Comparison of ENCODE assay signal across 23 mouse cellular contexts in the genomic region with DNA sequence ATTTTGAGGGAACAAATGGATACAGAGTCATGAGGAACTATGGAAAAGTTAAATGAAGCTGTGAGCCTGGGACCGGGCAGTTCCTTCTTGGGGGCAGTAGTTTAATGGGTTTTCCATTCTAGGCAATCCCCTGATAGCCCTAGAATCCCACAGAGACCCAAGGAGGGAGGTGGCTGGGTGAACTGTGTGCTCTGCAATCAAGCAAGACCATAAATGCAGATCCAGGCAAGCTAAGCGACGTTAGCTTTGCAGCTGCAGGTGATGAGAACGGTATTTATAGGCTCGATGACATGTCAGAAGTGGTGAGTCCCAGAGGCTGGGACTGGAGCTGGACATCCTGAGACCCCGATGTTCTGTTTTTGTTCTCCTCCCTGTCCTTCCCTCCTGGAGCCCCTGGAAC.
A peak's percentile ranks its signal among the peaks of the same experiment; 100 is the strongest.
DNase-seq lines count a peak whose midpoint lies in the region; ATAC-seq and TF ChIP-seq lines count a peak whose summit lies in the region.
"Had no signal": no experiment of that assay in that cellular context is flagged by ENCODE, and none has a peak within 500 bp of the region (broad histone marks: within the 10 kb centered on the region; RNA-seq: fewer than 3 reads in every experiment).

No protein-coding gene starts in this region.

- H3K9me3 ChIP-seq in embryonic facial prominence, embryonic 13.5 days, result no peaks in the 10 kb centered on the region
- no peaks in the 10 kb centered on the region for H3K9me3 ChIP-seq in embryonic facial prominence, embryonic 10.5 days
- H3K9me3 ChIP-seq in heart, embryonic 12.5 days (replicated peaks), result no peaks in the 10 kb centered on the region
- H3K9me3 ChIP-seq in liver, postnatal 0 days (ENCODE audit: low read length), result no peaks in the 10 kb centered on the region
- no peaks in the 10 kb centered on the region for H3K9me3 ChIP-seq in liver, embryonic 11.5 days (ENCODE audit: control insufficient read depth, low read length)
- H3K9me3 ChIP-seq: embryonic facial prominence, embryonic 12.5 days; midbrain, embryonic 10.5 days; stomach, embryonic 15.5 days had no signal

- no peak for TF ChIP-seq CTCF in liver, postnatal 0 days (IDR thresholded peaks at IDR 0.05; ENCODE audit: low read depth)
- no peak for TF ChIP-seq CTCF in kidney, adult 2 months (conservative IDR thresholded peaks at IDR 0.05; ENCODE audit: insufficient read depth, insufficient read length, low read depth, low read length)

- H3K9ac ChIP-seq in embryonic facial prominence, embryonic 13.5 days, result no peak overlapping the region
- no peak overlapping the region for H3K9ac ChIP-seq in heart, embryonic 12.5 days
- no peak overlapping the region for H3K9ac ChIP-seq in liver, postnatal 0 days (replicated peaks)
- H3K9ac ChIP-seq in liver, embryonic 11.5 days (ENCODE audit: low read depth, low read length), result no peak overlapping the region
- H3K9ac ChIP-seq: embryonic facial prominence, embryonic 12.5 days; hindbrain, embryonic 14.5 days; stomach, embryonic 15.5 days had no signal

- intact Hi-C loops in heart, postnatal 36 days (cut with DNase I), result no loop called here

- no peaks in the 10 kb centered on the region for H3K27me3 ChIP-seq in embryonic facial prominence, embryonic 13.5 days
- no peaks in the 10 kb centered on the region for H3K27me3 ChIP-seq in embryonic facial prominence, embryonic 10.5 days (replicated peaks; ENCODE audit: low read depth, poor library complexity, severe bottlenecking)
- H3K27me3 ChIP-seq in heart, embryonic 12.5 days (replicated peaks), result no peaks in the 10 kb centered on the region
- H3K27me3 ChIP-seq in liver, postnatal 0 days (ENCODE audit: insufficient read depth, low read length), result no peaks in the 10 kb centered on the region
- H3K27me3 ChIP-seq in liver, embryonic 11.5 days (replicated peaks; ENCODE audit: control insufficient read depth, insufficient read depth, low read length), result no peaks in the 10 kb centered on the region
- H3K27me3 ChIP-seq in splenic B cell, adult 2 months (ENCODE audit: control insufficient read depth, insufficient read depth, low read length, poor library complexity, severe bottlenecking), result no peaks in the 10 kb centered on the region
- H3K27me3 ChIP-seq in kidney, adult 2 months (replicated peaks; ENCODE audit: control insufficient read depth, insufficient read depth, low read length), result no peaks in the 10 kb centered on the region
- H3K27me3 ChIP-seq: embryonic facial prominence, embryonic 12.5 days; stomach, embryonic 15.5 days had no signal

- H3K4me2 ChIP-seq in embryonic facial prominence, embryonic 13.5 days, result no peak overlapping the region
- H3K4me2 ChIP-seq in heart, embryonic 12.5 days, result no peak overlapping the region
- H3K4me2 ChIP-seq in liver, postnatal 0 days (ENCODE audit: low read depth, low read length), result no peak overlapping the region
- no peak overlapping the region for H3K4me2 ChIP-seq in liver, embryonic 11.5 days
- H3K4me2 ChIP-seq: embryonic facial prominence, embryonic 12.5 days; hindbrain, embryonic 14.5 days; stomach, embryonic 15.5 days had no signal

- no peak overlapping the region for H3K4me3 ChIP-seq in embryonic facial prominence, embryonic 13.5 days
- no peak overlapping the region for H3K4me3 ChIP-seq in embryonic facial prominence, embryonic 10.5 days
- no peak overlapping the region for H3K4me3 ChIP-seq in heart, embryonic 12.5 days
- no peak overlapping the region for H3K4me3 ChIP-seq in liver, postnatal 0 days (ENCODE audit: low read depth, low read length)
- H3K4me3 ChIP-seq in liver, embryonic 11.5 days (ENCODE audit: low read depth, low read length), result no peak overlapping the region
- no peak overlapping the region for H3K4me3 ChIP-seq in kidney, adult 2 months (ENCODE audit: insufficient read depth, low read depth, low read length)
- H3K4me3 ChIP-seq: embryonic facial prominence, embryonic 12.5 days; midbrain, embryonic 10.5 days; stomach, embryonic 15.5 days had no signal

- WGBS in embryonic facial prominence, embryonic 13.5 days, result 77% methylated on average over 6 of the region's 6 CpGs
- WGBS in embryonic facial prominence, embryonic 10.5 days, result 91% methylated on average over 6 of the region's 6 CpGs
- 39% methylated on average over 6 of the region's 6 CpGs for WGBS in heart, embryonic 12.5 days
- 75% methylated on average over 6 of the region's 6 CpGs for WGBS in liver, postnatal 0 days (ENCODE audit: insufficient replicate concordance)
- 78% methylated on average over 6 of the region's 6 CpGs for WGBS in liver, embryonic 11.5 days
- 75% methylated on average over 6 of the region's 6 CpGs for WGBS in kidney, adult 2 months

- H3K27ac ChIP-seq in embryonic facial prominence, embryonic 13.5 days, result peak overlapping the region; percentile 48; the same call in 1 of the 2 replicates
- no peak overlapping the region for H3K27ac ChIP-seq in embryonic facial prominence, embryonic 10.5 days (replicated peaks)
- peak overlapping the region; percentile 76 for H3K27ac ChIP-seq in heart, embryonic 12.5 days (ENCODE audit: poor library complexity, severe bottlenecking)
- H3K27ac ChIP-seq in liver, postnatal 0 days (ENCODE audit: low read depth), result 0 out of 2 replicates have a peak overlapping the region, but pooled peaks have one; percentile 19
- H3K27ac ChIP-seq in liver, embryonic 11.5 days (ENCODE audit: low read depth, low read length), result no peak overlapping the region
- H3K27ac ChIP-seq in kidney, adult 2 months (ENCODE audit: insufficient read depth, low read depth, low read length), result no peak overlapping the region
- H3K27ac ChIP-seq: embryonic facial prominence, embryonic 12.5 days; midbrain, embryonic 10.5 days; stomach, embryonic 15.5 days had no signal

- H3K36me3 ChIP-seq in embryonic facial prominence, embryonic 13.5 days, result no peaks in the 10 kb centered on the region
- H3K36me3 ChIP-seq in embryonic facial prominence, embryonic 10.5 days (replicated peaks), result no peaks in the 10 kb centered on the region
- no peaks in the 10 kb centered on the region for H3K36me3 ChIP-seq in heart, embryonic 12.5 days
- no peaks in the 10 kb centered on the region for H3K36me3 ChIP-seq in liver, postnatal 0 days (replicated peaks; ENCODE audit: insufficient read depth, low read length)
- no peaks in the 10 kb centered on the region for H3K36me3 ChIP-seq in liver, embryonic 11.5 days (ENCODE audit: control insufficient read depth, insufficient read depth, low read length)
- no peaks in the 10 kb centered on the region for H3K36me3 ChIP-seq in splenic B cell, adult 2 months (ENCODE audit: control insufficient read depth, insufficient read depth, low read length, poor library complexity, severe bottlenecking)
- H3K36me3 ChIP-seq in kidney, adult 2 months (ENCODE audit: control insufficient read depth, insufficient read depth, low read length), result no peaks in the 10 kb centered on the region
- H3K36me3 ChIP-seq: embryonic facial prominence, embryonic 12.5 days; midbrain, embryonic 10.5 days; stomach, embryonic 15.5 days had no signal

- H3K4me1 ChIP-seq in embryonic facial prominence, embryonic 13.5 days, result peaks cover 26% of the 10 kb centered on the region
- peaks cover 32% of the 10 kb centered on the region for H3K4me1 ChIP-seq in embryonic facial prominence, embryonic 10.5 days
- peaks cover 43% of the 10 kb centered on the region for H3K4me1 ChIP-seq in heart, embryonic 12.5 days (replicated peaks)
- peaks cover 15% of the 10 kb centered on the region for H3K4me1 ChIP-seq in liver, postnatal 0 days (ENCODE audit: insufficient read depth)
- peaks cover 11% of the 10 kb centered on the region for H3K4me1 ChIP-seq in liver, embryonic 11.5 days (replicated peaks; ENCODE audit: control insufficient read depth, insufficient read depth, low read length)
- peaks cover 12% of the 10 kb centered on the region for H3K4me1 ChIP-seq in kidney, adult 2 months (ENCODE audit: control insufficient read depth, insufficient read depth, low read length)

- DNase-seq in embryonic facial prominence, embryonic 10.5 days (ENCODE audit: low spot score), result no peak
- DNase-seq in heart, postnatal 36 days, result no peak
- DNase-seq in liver, postnatal 0 days, result no peak
- no peak for DNase-seq in liver, embryonic 11.5 days (ENCODE audit: low spot score)
- peak; percentile 60 for DNase-seq in splenic B cell, adult 2 months (ENCODE audit: low read depth, low spot score)
- DNase-seq in kidney, adult 2 months, result no peak
- DNase-seq: adrenal gland, postnatal 25 days; cerebellum, adult 9-11 months; gastrocnemius, postnatal 10 days; kidney, postnatal 25 days; layer of hippocampus, postnatal 36 days; lung, adult 18-20 months; lung, postnatal 10 days; right cerebral cortex, postnatal 4 days; thymus, postnatal 25 days had no signal

- ATAC-seq in embryonic facial prominence, embryonic 13.5 days (ENCODE audit: insufficient number of reproducible peaks, insufficient read depth, low FRiP score, low TSS enrichment, low read depth), result no peak
- 0 out of 2 replicates have a peak, but pooled peaks have one; percentile 25 for ATAC-seq in heart, embryonic 12.5 days (ENCODE audit: insufficient number of reproducible peaks, low FRiP score)
- ATAC-seq in liver, postnatal 0 days, result no peak
- ATAC-seq in liver, embryonic 11.5 days (replicated peaks; ENCODE audit: low FRiP score), result no peak
- ATAC-seq: forebrain, embryonic 14.5 days; midbrain, embryonic 16.5 days had no signal

- TF ChIP-seq POLR2A in kidney, adult 2 months (IDR thresholded peaks at IDR 0.05; ENCODE audit: low read depth, low read length), result no peak

- TF ChIP-seq EP300 in liver, postnatal 0 days (IDR thresholded peaks at IDR 0.05; ENCODE audit: low read depth), result no peak

Comparison
In these comparisons a context has a peak if more than half of its experiments do, and no peak if none do; other contexts are left out.
1. H3K27ac ChIP-seq: peak in embryonic facial prominence, embryonic 13.5 days (single experiment), heart, embryonic 12.5 days (single experiment) and liver, postnatal 0 days (single experiment); none in embryonic facial prominence, embryonic 10.5 days (single experiment), liver, embryonic 11.5 days (single experiment) and kidney, adult 2 months (single experiment).